Mouse (Mus musculus): ENCODE data around the gene Dennd5b.
A peak's percentile ranks its signal among the peaks of the same experiment; 100 is the strongest.
"Not testable (repeated sequence)": the region's sequence is repeated elsewhere in the genome, so short reads cannot be mapped to it uniquely, and the experiment has no call there.

Dennd5b gene

DNA sequence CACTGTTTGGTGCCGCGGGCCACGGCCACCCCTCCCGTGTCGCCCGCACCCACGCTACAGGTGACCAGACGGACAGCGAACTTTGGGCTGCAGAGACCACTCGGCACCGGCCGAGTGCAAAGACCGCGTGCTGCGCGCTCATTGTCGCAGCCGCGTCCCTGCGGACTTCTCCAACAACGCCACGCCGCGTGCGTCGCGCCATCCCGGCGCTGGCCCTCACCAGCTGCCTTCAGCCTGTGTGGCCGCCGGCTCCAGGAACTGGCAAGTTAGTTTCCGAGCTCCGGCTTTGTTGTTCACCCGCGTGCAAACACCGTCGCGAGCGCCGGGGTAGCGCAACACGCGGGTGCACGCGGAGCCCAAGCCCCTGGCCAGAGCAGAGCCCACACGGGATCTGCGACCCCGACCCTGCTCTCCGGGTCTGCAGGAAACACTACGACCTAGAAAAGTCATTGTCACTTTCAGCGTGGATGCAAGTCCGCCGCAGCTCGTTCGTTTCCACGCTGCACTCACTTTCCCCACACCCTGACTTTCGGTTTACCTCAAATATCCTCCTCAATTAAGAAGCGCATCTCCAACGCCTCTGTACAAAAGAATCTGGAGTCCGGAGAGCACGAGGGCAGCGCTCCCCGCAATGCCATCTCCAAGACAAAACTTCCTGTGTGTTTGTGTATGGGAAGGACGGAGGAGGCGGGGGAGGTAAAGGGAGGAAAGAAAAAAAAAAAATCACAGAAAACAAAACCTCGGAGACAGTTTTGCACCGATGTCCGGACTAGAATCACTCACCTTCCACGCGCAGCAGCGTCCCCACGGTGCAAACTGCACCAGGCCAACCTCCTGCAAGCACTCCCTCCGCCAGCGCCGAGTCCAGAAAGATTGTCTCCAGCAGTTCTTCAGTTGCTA, 155.7 kb downstream of the Dennd5b start:
- peak in 1 of 2 experiments; percentile 49 for DNase-seq

DNA sequence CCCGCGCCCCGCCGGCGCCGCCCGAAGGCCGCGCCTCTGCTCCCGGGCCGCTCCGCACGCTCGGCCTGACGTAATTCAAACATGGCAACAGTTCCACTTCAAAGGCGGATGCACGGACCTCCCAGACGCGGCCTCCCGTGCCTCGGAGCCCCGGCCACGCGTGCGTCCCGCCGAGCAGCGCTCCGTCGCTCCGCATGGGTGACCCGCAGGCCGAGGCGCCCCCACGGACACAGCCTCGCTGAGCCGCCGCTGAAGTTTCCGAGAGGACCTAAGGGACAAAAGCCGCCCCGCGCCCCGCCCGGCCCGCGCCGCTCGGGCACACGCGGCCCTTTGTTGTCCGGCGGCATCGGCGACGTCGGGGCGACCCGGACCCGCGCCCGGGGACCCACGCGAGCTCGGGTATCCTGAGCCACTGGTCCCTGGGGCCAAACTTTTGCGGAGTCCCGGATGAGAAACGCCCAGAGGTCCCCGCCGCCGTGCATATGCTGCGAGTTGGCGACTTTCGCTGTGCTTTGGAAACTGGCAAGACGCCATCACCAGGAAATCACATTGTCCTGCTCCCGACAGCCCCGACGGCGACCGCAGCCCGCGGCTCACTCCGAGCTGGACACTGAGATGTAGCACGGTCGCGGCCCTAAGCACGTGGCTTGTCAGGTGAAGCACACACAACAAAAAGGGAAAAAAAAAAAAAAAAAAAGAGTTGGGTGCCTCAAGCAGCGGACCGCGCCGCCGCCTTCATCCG, 156.5 kb downstream of the Dennd5b start:
- peak; percentile 54 to 57 for DNase-seq

DNA sequence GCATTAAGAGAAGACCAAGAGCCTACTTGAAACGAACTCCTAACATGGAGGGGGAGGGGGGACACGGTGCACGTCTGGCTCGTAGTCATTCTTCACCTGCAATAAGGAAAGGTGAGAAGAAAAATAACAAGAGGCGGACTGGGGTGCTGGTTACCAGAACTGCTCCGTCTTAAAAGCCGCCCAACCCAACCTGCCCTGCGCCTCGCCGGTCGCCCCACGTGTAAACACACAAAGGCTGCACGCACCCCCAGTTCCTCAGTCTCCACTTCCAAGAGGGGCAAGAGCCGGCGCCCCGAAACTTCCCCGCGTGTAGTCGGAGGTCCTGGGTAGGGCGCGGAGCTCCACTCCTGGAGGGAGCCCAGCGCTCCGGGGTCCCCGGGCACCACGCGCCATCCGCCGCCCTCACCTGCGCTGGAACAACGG, 157.1 kb downstream of the Dennd5b start:
- no peak for DNase-seq

DNA sequence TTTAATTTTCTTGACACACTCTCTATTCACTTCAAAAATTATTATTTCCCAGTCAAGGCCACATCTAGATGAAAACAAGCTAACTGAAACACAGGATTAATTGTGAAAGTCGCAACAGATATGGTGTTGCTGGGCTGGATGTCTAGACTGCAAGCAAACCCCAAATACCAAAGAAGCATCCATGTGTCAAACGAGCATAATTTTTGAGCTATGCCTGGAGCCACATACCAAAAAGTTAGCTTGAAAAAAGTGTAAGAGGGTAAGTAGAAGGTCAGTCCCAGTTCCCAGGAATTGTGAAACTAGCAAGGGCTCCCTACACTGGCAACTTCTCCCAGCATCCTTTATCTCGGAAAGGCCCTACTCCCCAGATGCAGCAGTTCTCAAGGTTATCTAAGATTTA, 157.8 kb downstream of the Dennd5b start:
- no peak for DNase-seq

DNA sequence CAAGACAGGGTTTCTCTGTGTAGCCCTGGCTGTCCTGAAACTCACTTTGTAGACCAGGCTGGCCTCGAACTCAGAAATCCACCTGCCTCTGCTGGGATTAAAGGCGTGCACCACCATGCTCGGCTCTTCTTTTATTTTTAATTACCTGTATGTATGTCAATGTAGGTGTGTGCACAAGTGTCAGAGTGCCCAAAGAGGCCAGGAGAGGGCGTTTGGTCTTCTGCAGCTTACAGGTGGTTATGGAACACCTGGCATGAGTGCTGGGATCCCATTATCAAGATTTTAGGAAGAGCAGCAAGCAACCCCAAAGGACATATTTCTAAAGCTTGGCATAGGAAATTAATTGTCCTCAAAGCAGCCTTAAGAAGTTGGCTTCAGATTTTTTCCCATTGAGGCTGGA, 159.1 kb downstream of the Dennd5b start:
- DNase-seq = no peak

DNA sequence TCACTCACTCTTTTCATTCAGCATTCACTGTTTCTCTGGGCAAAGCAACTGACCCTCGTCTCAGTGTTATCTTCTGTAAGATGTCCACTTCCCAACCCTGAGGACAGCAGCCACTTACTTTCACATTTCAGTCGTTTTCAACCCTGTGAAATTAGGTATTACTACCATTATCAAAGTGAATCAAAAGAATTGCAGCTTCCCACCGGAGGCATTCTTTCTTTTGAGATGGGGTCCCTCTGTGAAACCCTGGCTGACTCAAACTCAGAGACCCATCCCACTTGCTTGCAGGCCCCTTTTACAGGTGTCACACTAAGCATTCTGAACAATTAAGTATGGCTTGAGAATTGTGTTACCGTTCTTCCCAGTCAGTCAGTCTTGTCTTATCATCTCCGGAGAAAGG, 159.6 kb downstream of the Dennd5b start:
- no peak for DNase-seq

DNA sequence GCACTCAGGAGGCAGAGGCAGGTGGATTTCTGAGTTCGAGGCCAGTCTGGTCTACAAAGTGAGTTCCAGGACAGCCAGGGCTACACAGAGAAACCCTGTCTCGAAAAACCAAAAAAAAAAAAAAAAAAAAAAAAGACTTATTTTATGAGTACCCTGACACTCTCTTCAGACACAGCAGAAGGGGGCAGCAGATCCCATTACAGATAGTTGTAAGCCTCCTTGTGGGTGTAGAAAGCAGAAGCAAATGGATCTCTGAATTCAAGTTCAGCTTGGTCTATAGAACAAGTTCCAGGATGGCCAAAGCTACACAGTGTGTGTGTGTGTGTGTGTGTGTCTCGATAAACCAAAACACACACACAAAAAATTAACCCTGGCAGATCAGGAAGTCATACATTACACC, 161.1 kb downstream of the Dennd5b start:
- DNase-seq = not testable (repeated sequence)

Data from cerebellum, postnatal 25 days (tissue).